Mouse (Mus musculus): ENCODE measurements around the gene Prr22. TPM values are rescaled to one million over a fixed set of nuclear protein-coding genes. Genes with fewer than 3 reads are reported as not detected.

Prr22 gene
- total RNA-seq, 2 experiments from 2014 or later: not detected

DNA sequence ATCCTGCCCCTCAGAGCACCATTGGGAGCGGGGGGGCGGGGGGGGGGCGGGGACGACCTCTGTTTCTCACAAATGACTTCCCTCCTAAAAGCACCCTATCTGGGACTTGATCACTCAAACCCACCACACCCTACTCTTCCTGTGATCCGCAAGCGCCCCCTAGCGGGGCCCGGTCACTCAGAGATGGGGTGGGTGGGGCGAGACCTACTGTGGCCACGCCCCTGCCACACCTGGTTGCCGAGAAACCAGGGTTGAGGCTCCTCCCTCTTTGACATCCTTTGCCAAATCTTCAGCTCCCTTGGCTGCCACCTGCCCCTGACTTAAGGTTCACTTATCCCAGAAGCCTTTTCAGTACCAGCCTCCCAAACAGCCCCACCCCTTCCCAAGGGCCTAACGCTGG lies 11.9 kb upstream of the Prr22 start:
- no peak for ATAC-seq (replicated peaks; ENCODE audit: low FRiP score, poor library complexity, severe bottlenecking)

DNA sequence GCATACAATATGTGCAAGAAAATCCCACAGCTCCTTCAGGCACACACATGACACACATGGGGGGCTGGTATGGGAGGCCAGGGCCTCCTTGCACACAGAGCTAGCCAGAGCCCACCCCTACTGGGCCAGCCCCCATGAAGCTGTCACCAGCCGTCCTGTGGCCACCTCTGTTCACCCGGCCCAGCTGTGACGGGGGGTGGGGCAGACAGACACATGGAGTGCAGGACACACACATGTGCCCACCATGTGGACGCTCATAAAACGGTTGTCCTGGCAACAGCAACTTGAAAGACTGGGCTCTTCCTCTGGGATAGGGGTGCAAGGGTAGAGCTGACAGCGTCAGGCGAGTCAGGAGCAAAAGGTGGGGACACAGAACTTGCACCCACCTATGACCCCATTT lies 10.8 kb upstream of the Prr22 start:
- no peak for ATAC-seq (replicated peaks; ENCODE audit: low FRiP score, poor library complexity, severe bottlenecking)

DNA sequence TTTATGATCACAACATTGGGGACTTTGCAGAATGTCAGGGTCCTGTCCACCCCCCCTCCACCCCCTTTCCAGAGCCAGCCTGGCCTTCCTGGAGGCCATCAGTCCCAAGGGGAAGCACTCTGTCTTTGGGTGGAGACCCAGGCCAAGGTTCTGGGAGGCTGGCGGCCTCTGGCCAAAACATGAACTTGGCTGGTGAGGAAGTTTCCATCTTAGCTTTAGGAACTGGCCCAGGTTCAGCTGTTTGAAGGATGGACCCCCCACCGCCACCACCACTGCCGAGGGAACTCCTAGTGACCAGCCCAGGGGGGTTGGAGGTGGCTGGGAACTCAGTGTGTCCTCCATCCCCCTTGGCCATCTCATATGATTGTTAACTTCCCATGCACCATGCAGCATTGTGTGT lies 9.0 kb upstream of the Prr22 start:
- ATAC-seq (replicated peaks; ENCODE audit: low FRiP score, poor library complexity, severe bottlenecking): no peak

DNA sequence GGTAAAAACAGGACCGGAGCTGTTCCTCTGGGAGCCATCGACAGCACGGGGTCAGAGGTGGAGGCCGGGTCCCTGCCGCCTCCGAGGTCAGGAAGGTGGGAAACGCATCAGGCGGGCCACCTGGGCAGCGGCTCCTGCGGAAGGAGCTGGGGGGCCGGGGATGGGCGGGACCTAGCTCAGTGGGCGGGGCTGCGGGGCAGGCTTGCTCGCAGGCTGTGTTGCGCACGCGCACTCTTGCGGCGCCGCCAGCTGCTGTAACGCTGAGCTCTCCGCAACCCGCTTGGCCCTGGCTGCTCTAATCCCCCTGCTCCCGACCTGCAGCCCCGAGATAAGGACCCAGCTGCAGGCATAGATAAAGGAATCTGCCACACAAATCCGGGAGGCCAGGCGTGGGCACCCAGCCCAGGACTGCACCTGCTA lies 8.0 kb upstream of the Prr22 start:
- ATAC-seq (replicated peaks; ENCODE audit: low FRiP score, poor library complexity, severe bottlenecking): peak; percentile 61

GRCm38 (mm10) chr17:56762769-56763731 lies 7.0 kb upstream of the Prr22 start:
- peak; percentile 40; the same call in 1 of the 2 replicates for ATAC-seq (replicated peaks; ENCODE audit: low FRiP score, poor library complexity, severe bottlenecking)

DNA sequence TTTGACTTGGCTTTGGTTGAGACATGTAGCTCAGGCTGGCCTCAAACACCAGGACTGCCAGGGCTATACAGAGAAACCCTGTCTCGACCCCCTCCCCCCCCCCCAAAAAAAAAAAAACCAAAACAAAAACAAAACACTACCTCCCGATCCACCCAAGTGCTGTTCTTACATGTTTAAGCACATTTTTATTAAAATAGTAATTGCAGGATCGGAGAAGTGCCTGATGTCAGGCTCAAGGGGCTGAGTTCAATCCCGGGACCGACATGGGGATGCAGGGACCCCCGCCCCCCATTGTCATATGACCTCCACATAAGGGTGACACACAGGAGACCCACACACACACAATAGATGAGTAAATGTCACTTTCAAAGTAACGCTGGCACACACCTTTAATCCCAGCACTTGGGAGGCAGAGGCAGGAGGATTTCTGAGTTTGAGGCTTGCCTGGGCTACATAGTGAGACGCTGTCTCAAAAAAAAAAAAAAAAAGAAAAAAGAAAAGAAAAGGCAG lies 6.3 kb upstream of the Prr22 start:
- no peak for ATAC-seq (replicated peaks; ENCODE audit: low FRiP score, poor library complexity, severe bottlenecking)

- peak; percentile 80 for ATAC-seq (replicated peaks; ENCODE audit: low FRiP score, poor library complexity, severe bottlenecking)
These were observed 5.3 kb upstream of the Prr22 start, which contains the start of gene Dus3l for GRCm38 (mm10) chr17:56764474-56765354. Gene Dus3l (plus strand): TSS chr17:56764757.

GRCm38 (mm10) chr17:56765431-56765830 lies 4.6 kb upstream of the Prr22 start:
- no peak for ATAC-seq (replicated peaks; ENCODE audit: low FRiP score, poor library complexity, severe bottlenecking)

DNA sequence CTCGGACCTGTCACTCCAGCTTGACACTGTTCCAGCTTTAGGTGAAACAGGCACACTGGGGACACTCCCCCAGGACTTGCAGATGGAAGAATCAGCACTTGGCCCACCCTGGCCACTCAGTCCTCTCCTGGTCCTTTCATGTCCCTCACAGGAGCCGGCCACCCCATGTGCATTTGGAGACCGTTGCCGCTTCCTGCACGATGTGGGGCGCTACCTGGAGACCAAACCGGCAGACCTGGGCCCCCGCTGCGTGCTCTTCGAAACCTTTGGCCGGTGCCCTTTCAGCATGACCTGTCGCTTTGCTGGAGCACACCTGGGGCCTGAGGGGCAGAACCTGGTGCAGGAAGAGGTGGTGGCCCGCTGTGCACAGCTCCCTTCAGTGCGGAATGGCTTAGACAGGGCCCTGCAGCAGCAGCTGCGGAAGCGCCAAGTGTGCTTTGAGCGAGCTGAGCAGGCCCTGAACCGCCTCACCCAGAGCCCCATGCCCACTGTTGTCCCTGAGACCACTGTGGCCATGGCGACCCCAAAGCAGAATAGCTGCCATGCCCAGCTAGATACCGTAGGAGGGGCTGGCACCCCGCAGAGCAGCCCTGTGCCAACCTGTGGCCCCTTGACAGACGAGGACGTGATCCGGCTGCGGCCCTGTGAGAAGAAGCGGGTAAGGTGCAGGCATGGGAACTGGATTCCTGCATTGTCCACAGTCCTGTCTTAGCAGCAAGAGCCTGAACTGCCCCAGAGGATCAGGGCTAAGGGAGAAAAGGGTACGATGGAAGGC lies 3.2 kb upstream of the Prr22 start:
- no peak for ATAC-seq (replicated peaks; ENCODE audit: low FRiP score, poor library complexity, severe bottlenecking)

GRCm38 (mm10) chr17:56767531-56768135 lies 2.4 kb upstream of the Prr22 start:
- no peak for ATAC-seq (replicated peaks; ENCODE audit: low FRiP score, poor library complexity, severe bottlenecking)

DNA sequence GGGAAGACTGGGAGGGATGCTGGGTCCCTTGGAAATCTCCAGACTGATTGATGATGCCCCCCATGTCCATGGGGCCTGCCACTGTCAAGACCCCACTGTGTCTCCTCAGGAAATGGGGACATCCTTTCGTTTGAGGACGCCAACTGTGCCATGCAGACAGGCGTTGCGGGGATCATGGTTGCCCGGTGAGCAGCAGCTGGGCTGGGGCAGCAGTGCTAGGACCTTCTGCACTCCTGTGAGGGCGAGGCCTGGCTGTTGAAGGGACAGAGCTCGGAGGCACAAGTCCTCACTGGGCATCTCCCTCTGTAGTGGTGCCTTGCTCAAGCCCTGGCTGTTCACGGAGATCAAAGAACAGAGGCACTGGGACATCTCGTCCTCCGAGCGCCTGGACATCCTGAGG lies 1.1 kb upstream of the Prr22 start:
- no peak for ATAC-seq (replicated peaks; ENCODE audit: low FRiP score, poor library complexity, severe bottlenecking)

DNA sequence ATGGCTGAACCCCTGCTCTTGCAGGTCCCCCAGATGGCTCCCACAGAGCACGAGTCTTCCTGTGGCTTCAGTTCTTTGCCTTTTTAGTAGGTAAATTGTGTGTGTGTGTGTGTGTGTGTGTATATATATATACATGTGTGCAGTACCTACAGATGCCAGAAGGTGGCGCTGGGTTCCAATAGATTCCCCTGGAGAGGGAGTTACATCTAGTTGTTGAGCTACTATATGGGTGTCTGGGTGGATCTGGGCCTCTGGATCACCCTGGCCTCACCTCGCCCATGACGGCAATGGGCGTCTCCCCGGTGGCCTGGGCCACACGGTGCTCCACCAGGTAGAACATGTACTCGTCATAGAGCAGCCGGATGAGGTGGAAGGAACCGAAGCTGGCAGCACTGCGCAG lies 7.5 kb downstream of the Prr22 start:
- 0 out of 2 replicates have a peak, but pooled peaks have one; percentile 10 for ATAC-seq (replicated peaks; ENCODE audit: low FRiP score, poor library complexity, severe bottlenecking)

GRCm38 (mm10) chr17:56778779-56779362 lies 8.8 kb downstream of the Prr22 start:
- ATAC-seq (replicated peaks; ENCODE audit: low FRiP score, poor library complexity, severe bottlenecking): no peak

DNA sequence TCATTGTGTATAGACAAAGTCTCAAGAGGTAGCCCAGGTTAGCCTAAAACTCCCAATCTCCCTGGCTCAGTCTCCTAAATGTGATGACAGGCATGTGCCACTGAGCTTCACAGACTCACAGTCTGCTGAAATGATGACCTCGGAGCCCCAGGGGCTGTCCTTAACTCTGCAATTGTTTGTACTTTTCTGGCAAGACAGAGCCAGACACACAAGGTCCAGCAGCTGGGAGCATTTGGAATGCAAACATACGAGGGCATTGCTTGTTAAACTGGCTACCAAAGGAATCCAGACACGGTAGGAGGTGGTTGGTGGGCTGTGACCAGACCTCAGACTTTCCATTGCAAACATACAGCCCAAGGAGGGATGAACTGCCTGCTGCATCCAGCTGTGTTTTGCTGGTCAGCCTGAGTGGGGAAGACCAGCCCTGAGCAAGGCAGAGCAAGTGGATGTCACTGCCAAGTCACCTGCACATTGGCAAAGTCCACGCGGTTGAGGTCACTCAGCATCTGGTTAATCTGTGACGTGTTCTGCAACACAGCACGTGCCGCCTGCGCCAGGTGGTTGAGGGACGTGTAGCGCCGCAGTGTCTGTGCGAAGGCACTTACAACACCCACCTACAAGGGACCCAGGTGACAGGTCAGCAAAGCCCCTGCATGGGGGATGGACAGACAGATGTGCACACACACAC lies 10.4 kb downstream of the Prr22 start:
- no peak for ATAC-seq (replicated peaks; ENCODE audit: low FRiP score, poor library complexity, severe bottlenecking)

DNA sequence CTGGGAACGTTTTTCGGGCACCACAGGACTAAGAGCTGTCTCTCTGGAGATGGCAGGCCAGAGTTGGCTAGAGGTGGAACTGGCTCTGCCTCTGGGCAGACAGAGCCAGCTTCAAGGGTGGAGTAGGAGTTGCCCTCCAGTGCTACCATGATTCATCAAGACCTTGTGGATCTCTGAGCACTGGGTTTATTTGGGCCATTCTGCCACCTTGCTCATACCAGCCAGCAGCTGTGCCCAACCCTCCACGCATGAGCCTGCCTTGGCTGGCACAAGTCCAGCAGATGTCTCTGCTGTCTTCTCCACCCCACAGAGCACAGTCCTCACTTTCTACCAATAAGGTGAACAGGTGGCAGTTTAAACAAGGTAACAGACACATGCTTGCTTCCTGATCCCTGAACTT lies 18.8 kb downstream of the Prr22 start:
- ATAC-seq (replicated peaks; ENCODE audit: low FRiP score, poor library complexity, severe bottlenecking): peak; percentile 55

GRCm38 (mm10) chr17:56789286-56789685 lies 19.2 kb downstream of the Prr22 start:
- no peak for ATAC-seq (replicated peaks; ENCODE audit: low FRiP score, poor library complexity, severe bottlenecking)

DNA sequence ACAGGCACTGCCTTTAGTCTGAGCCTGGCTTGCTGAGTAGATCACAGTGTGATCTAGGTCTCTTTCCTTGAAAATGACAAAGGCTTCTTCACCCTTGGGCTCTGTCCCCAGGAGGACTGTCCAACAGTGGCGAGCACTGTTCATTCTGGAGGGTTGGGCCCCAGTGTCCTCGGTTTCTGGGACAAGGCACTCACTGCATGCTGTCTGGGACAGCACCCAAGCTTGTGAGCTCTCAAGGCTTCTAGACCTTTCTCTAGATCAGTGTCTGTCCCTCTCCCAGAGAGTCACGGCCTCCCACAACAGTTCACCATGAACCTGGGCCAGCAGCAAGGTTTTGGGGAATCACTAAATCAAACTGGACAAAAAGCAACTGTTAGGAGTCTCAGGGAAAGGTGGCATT lies 22.5 kb downstream of the Prr22 start:
- no peak for ATAC-seq (replicated peaks; ENCODE audit: low FRiP score, poor library complexity, severe bottlenecking)

- ATAC-seq (replicated peaks; ENCODE audit: low FRiP score, poor library complexity, severe bottlenecking): peak; percentile 89
These were observed 23.7 kb downstream of the Prr22 start for GRCm38 (mm10) chr17:56793614-56794319.

Measured in erythroblast, adult 5-6 weeks (primary cell).